Mouse (Mus musculus): ENCODE measurements around the gene Traf2. TPM values are rescaled to one million over a fixed set of nuclear protein-coding genes. Genes with fewer than 3 reads are reported as not detected.

Traf2 gene
- polyA plus RNA-seq, 2 experiments: 18.9 to 29.2 TPM

DNA sequence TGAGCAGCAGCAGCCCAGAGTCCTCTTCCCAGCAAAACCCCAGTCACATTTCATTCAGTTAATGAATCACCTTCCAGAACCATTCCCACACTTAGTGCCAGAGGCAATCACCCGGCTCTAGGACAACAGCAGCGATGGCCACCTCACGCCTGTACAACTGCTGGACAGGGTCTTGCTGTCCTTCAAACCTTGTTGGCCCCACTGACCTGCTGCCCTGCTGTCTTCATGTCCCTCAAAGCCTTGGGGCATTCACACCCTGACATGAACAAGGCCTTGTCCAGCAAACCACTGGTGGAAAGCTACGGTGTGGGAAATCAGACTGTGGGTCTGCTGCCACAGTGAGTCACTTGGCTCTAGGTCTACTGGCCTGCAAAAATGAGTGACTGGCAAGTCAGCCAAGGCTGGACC lies 6.2 kb downstream of the Traf2 start:
- ATAC-seq (ENCODE audit: low FRiP score, low read depth): no peak
- WGBS: 90% methylated on average over 4 of the region's 4 CpGs
- peaks cover 34% of the 10 kb centered on the region for H3K36me3 ChIP-seq (ENCODE audit: control insufficient read depth, insufficient read depth, low read length)

DNA sequence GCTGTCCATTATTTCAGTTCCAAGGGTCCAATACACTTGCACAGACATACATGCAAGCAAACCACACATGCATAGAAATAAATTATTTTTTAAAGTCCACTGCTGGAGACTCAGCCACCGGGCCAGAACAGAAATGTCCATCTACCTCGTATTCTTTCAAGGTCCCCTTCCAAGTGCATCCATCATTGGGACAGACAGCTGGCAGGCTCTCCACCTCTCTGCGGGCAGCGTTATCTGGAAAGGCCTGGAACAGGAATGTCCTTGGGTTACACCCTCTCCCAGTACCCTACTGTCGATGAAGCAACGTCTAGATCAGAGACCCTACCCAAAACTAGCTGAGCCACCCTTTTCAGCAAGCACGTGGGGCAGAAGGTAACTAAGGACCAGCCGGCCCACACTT lies 10.2 kb downstream of the Traf2 start:
- no peaks in the 10 kb centered on the region for H3K9me3 ChIP-seq (ENCODE audit: control insufficient read depth, low read length)
- peaks cover 60% of the 10 kb centered on the region for H3K36me3 ChIP-seq (ENCODE audit: control insufficient read depth, insufficient read depth, low read length)
- H3K4me2 ChIP-seq (replicated peaks; ENCODE audit: low read depth, low read length, severe bottlenecking): no peak overlapping the region
- no peak for TF ChIP-seq POLR2A (IDR thresholded peaks at IDR 0.05; ENCODE audit: borderline replicate concordance, extremely low read depth, insufficient read depth, insufficient read length)
- H3K27me3 ChIP-seq (ENCODE audit: control insufficient read depth, insufficient read depth, low read length): no peaks in the 10 kb centered on the region
- WGBS: 95% methylated on average over 8 of the region's 8 CpGs
- H3K4me3 ChIP-seq (replicated peaks; ENCODE audit: low read length): no peak overlapping the region
- no peaks in the 10 kb centered on the region for H3K4me1 ChIP-seq (ENCODE audit: control insufficient read depth, insufficient read depth, low read length)
- no peak overlapping the region for H3K27ac ChIP-seq (replicated peaks; ENCODE audit: low read depth, low read length)
- no peak for ATAC-seq (ENCODE audit: low FRiP score, low read depth)
- no peak for DNase-seq (ENCODE audit: low spot score)
- no peak overlapping the region for H3K9ac ChIP-seq (ENCODE audit: low read depth, low read length, severe bottlenecking)

More for the DNA sequence above, 6.2 kb downstream of the Traf2 start:
- no peaks in the 10 kb centered on the region for H3K9me3 ChIP-seq (ENCODE audit: control insufficient read depth, low read length)
- peaks cover 2% of the 10 kb centered on the region; the same call in 1 of the 2 replicates for H3K4me1 ChIP-seq (ENCODE audit: control insufficient read depth, insufficient read depth, low read length)
- no peak overlapping the region for H3K9ac ChIP-seq (ENCODE audit: low read depth, low read length, severe bottlenecking)
- no peaks in the 10 kb centered on the region for H3K27me3 ChIP-seq (ENCODE audit: control insufficient read depth, insufficient read depth, low read length)
- no peak overlapping the region for H3K4me3 ChIP-seq (replicated peaks; ENCODE audit: low read length)
- H3K4me2 ChIP-seq (replicated peaks; ENCODE audit: low read depth, low read length, severe bottlenecking): no peak overlapping the region
- TF ChIP-seq POLR2A (IDR thresholded peaks at IDR 0.05; ENCODE audit: borderline replicate concordance, extremely low read depth, insufficient read depth, insufficient read length): no peak
- no peak overlapping the region for H3K27ac ChIP-seq (replicated peaks; ENCODE audit: low read depth, low read length)
- no peak for DNase-seq (ENCODE audit: low spot score)

DNA sequence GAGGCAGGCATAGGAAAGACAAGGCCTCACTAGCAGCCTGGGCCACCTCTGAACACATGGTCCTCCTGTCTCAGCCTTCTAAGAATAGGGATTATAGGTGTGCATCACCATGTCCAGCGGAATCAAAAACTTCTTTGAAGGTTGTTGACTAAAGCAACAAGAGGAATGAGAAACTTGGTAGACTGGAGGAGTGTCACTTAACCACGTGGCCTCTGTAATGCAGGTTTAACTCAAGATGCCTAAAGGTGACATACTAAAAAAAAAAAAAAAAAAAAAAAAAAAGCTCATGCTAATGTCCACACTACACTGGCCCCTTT lies 11.9 kb downstream of the Traf2 start:
- 93% methylated on average over 2 of the region's 2 CpGs for WGBS
- Histone ChIP-seq H3K36me3 (ENCODE audit: control insufficient read depth, insufficient read depth, low read length) (peaks cover 76% of the 10 kb centered on the region), H3K27ac (replicated peaks; ENCODE audit: low read depth, low read length) (no peak overlapping the region), H3K4me1 (ENCODE audit: control insufficient read depth, insufficient read depth, low read length) (no peaks in the 10 kb centered on the region), H3K27me3 (ENCODE audit: control insufficient read depth, insufficient read depth, low read length) (no peaks in the 10 kb centered on the region), H3K4me3 (replicated peaks; ENCODE audit: low read length) (no peak overlapping the region), H3K4me2 (replicated peaks; ENCODE audit: low read depth, low read length, severe bottlenecking) (no peak overlapping the region), H3K9me3 (ENCODE audit: control insufficient read depth, low read length) (no peaks in the 10 kb centered on the region), H3K9ac (ENCODE audit: low read depth, low read length, severe bottlenecking) (no peak overlapping the region)
- DNase-seq (ENCODE audit: low spot score) (no peak), ATAC-seq (ENCODE audit: low FRiP score, low read depth) (no peak)
- TF ChIP-seq POLR2A (IDR thresholded peaks at IDR 0.05; ENCODE audit: borderline replicate concordance, extremely low read depth, insufficient read depth, insufficient read length): no peak

DNA sequence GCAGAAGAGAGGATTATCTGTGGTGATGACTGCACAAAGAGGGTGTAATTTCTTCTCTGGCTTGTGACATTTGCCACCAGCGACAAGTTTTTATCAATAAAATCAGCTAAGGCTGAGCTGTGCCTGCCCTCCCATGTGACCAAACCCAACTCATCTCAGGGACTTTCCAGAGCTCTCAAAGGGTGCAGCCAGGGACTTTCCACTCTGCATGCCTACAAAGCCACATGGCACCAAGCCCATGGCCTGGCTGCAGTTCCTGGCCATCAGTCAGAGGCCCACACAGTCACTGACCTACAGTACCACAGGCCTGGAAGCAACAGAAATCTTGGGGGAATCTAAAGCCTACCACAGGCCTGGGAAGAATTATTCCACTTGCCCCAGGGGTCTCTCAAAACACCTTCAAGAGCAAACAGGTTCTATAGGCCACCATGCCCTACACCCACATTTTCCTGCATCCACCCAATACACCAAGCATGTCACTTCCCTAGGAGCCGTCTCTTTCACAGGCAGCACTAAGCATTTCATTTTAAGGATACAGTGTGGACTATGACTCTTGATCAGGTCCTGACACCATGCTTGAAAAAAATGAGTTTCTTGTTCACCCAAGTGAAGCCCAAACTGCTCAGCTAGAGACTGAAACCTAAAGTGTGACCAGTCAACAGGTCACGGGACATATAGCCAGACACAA lies 12.4 kb downstream of the Traf2 start:
- Histone ChIP-seq H3K4me3 (replicated peaks; ENCODE audit: low read length) (no peak overlapping the region), H3K9ac (ENCODE audit: low read depth, low read length, severe bottlenecking) (no peak overlapping the region), H3K27me3 (ENCODE audit: control insufficient read depth, insufficient read depth, low read length) (no peaks in the 10 kb centered on the region), H3K4me1 (ENCODE audit: control insufficient read depth, insufficient read depth, low read length) (no peaks in the 10 kb centered on the region), H3K36me3 (ENCODE audit: control insufficient read depth, insufficient read depth, low read length) (peaks cover 79% of the 10 kb centered on the region), H3K27ac (replicated peaks; ENCODE audit: low read depth, low read length) (no peak overlapping the region), H3K4me2 (replicated peaks; ENCODE audit: low read depth, low read length, severe bottlenecking) (no peak overlapping the region), H3K9me3 (ENCODE audit: control insufficient read depth, low read length) (no peaks in the 10 kb centered on the region)
- no peak for DNase-seq (ENCODE audit: low spot score)
- WGBS: 87% methylated on average over 3 of the region's 3 CpGs
- no peak for ATAC-seq (ENCODE audit: low FRiP score, low read depth)
- no peak for TF ChIP-seq POLR2A (IDR thresholded peaks at IDR 0.05; ENCODE audit: borderline replicate concordance, extremely low read depth, insufficient read depth, insufficient read length)

DNA sequence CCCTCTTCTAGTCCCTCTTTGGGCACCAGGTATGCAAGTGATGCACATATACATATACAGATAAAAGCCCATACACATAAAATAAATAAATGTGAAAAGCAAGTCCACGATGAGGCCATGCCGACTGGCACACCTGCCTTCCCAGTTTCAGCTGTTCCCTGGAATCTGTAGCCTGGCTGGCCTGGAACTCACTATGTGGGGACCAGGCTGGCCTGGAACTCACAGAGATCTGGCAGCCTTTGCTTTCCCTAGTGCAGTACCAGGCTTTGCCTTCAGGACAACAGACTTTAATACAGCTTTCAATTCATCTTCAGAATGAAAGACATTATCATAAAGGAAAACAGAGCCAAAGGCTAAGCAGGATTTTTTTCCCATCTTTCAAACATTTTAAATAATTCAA lies 13.0 kb downstream of the Traf2 start:
- no peaks in the 10 kb centered on the region for H3K27me3 ChIP-seq (ENCODE audit: control insufficient read depth, insufficient read depth, low read length)
- DNase-seq (ENCODE audit: low spot score) (no peak), ATAC-seq (ENCODE audit: low FRiP score, low read depth) (no peak)
- no peak overlapping the region for H3K9ac ChIP-seq (ENCODE audit: low read depth, low read length, severe bottlenecking)
- peaks cover 81% of the 10 kb centered on the region for H3K36me3 ChIP-seq (ENCODE audit: control insufficient read depth, insufficient read depth, low read length)
- TF ChIP-seq POLR2A (IDR thresholded peaks at IDR 0.05; ENCODE audit: borderline replicate concordance, extremely low read depth, insufficient read depth, insufficient read length): no peak
- no peak overlapping the region for H3K27ac ChIP-seq (replicated peaks; ENCODE audit: low read depth, low read length)
- H3K4me2 ChIP-seq (replicated peaks; ENCODE audit: low read depth, low read length, severe bottlenecking): no peak overlapping the region
- H3K4me3 ChIP-seq (replicated peaks; ENCODE audit: low read length): no peak overlapping the region
- WGBS: 92% methylated on average over 2 of the region's 2 CpGs
- no peaks in the 10 kb centered on the region for H3K9me3 ChIP-seq (ENCODE audit: control insufficient read depth, low read length)
- no peaks in the 10 kb centered on the region for H3K4me1 ChIP-seq (ENCODE audit: control insufficient read depth, insufficient read depth, low read length)
